ENCODE assay signal across 8 mouse cellular contexts in genomic region chr2:120729775-120730585, GRCm38 (mm10).
DNase-seq lines count a peak whose midpoint lies in the region; ATAC-seq and TF ChIP-seq lines count a peak whose summit lies in the region.

No protein-coding gene starts in this region.

- no peak for TF ChIP-seq EP300 in heart, adult 2 months (IDR thresholded peaks at IDR 0.05; ENCODE audit: insufficient read depth, low read depth, low read length)

- H3K27ac ChIP-seq in heart, adult 2 months, result no peak overlapping the region
- no peak overlapping the region for H3K27ac ChIP-seq in ES-E14 (ENCODE audit: insufficient read depth, low read depth, low read length, poor library complexity, severe bottlenecking)
- no peak overlapping the region for H3K27ac ChIP-seq in embryonic facial prominence, embryonic 11.5 days (replicated peaks; ENCODE audit: low read depth, low read length)
- no peak overlapping the region for H3K27ac ChIP-seq in hindbrain, embryonic 13.5 days
- no peak overlapping the region for H3K27ac ChIP-seq in macrophage
- H3K27ac ChIP-seq in stomach, embryonic 15.5 days, result no peak overlapping the region

- ATAC-seq in embryonic facial prominence, embryonic 11.5 days (replicated peaks; ENCODE audit: insufficient number of reproducible peaks, low FRiP score, low TSS enrichment, low read depth), result no peak
- no peak for ATAC-seq in hindbrain, embryonic 13.5 days (ENCODE audit: low FRiP score)
- ATAC-seq in stomach, embryonic 15.5 days (ENCODE audit: insufficient read depth, low FRiP score, low read depth), result no peak
- no peak for ATAC-seq in monocyte, adult 5-6 weeks (replicated peaks; ENCODE audit: insufficient number of reproducible peaks, low FRiP score, low TSS enrichment, poor library complexity, severe bottlenecking)

- TF ChIP-seq CTCF in heart, adult 2 months (IDR thresholded peaks at IDR 0.05), result no peak

- intact Hi-C loops in heart, adult 2 months (cut with DNase I), result loop anchor here (5.0 kb wide), 1 partner anchor 142 kb away; no protein-coding TSS in a partner anchor

- H3K9ac ChIP-seq in heart, adult 2 months (ENCODE audit: low read depth, low read length), result peak overlapping the region; percentile 34; the same call in 1 of the 2 replicates
- peak overlapping the region; percentile 65 for H3K9ac ChIP-seq in ES-E14 (ENCODE audit: insufficient read depth, low read depth, low read length, poor library complexity, severe bottlenecking)
- H3K9ac ChIP-seq in embryonic facial prominence, embryonic 11.5 days (replicated peaks; ENCODE audit: low read length), result peak overlapping the region; percentile 93
- peak overlapping the region; percentile 96 for H3K9ac ChIP-seq in hindbrain, embryonic 13.5 days
- peak overlapping the region; percentile 87 for H3K9ac ChIP-seq in stomach, embryonic 15.5 days

- in situ Hi-C loops in ES-E14 (cut with MboI; ENCODE audit: low sequenced_read_pairs in 2 of 2, unreplicated experiment in 2 of 2), result no loop called here

- no peak for TF ChIP-seq POLR2A in heart, adult 2 months (IDR thresholded peaks at IDR 0.05; ENCODE audit: insufficient read depth, low read depth, low read length)

- no peaks in the 10 kb centered on the region for H3K79me2 ChIP-seq in heart, adult 2 months (replicated peaks; ENCODE audit: control insufficient read depth, insufficient read depth, low read length)
- H3K79me2 ChIP-seq in macrophage (ENCODE audit: inconsistent target), result peaks cover 5% of the 10 kb centered on the region; the same call in 1 of the 2 replicates

- peaks cover 5% of the 10 kb centered on the region for H3K4me1 ChIP-seq in heart, adult 2 months (ENCODE audit: control insufficient read depth, insufficient read depth, low read length)
- H3K4me1 ChIP-seq in ES-E14 (ENCODE audit: control insufficient read depth in 2 of 2, insufficient read depth in 2 of 2, low read length in 2 of 2, poor library complexity in 1 of 2), result peaks cover 2 to 6% of the 10 kb centered on the region in 2 experiments; a peak in 2 of 4 replicates
- H3K4me1 ChIP-seq in embryonic facial prominence, embryonic 11.5 days (ENCODE audit: control insufficient read depth, insufficient read depth, low read length), result no peaks in the 10 kb centered on the region
- peaks cover 40% of the 10 kb centered on the region for H3K4me1 ChIP-seq in hindbrain, embryonic 13.5 days (replicated peaks)
- peaks cover 17% of the 10 kb centered on the region; the same call in 1 of the 2 replicates for H3K4me1 ChIP-seq in stomach, embryonic 15.5 days

- H3K36me3 ChIP-seq in heart, adult 2 months (ENCODE audit: control insufficient read depth, insufficient read depth, low read length), result peaks cover 10% of the 10 kb centered on the region
- peaks cover 21% of the 10 kb centered on the region for H3K36me3 ChIP-seq in ES-E14 (ENCODE audit: control insufficient read depth, insufficient read depth, low read length, poor library complexity, severe bottlenecking)
- H3K36me3 ChIP-seq in embryonic facial prominence, embryonic 11.5 days (replicated peaks; ENCODE audit: control insufficient read depth, insufficient read depth, low read depth, low read length), result no peaks in the 10 kb centered on the region
- peaks cover 35% of the 10 kb centered on the region for H3K36me3 ChIP-seq in hindbrain, embryonic 13.5 days
- peaks cover 37% of the 10 kb centered on the region; the same call in 1 of the 2 replicates for H3K36me3 ChIP-seq in macrophage (ENCODE audit: inconsistent target)
- H3K36me3 ChIP-seq in stomach, embryonic 15.5 days, result peaks cover 32% of the 10 kb centered on the region

- H3K4me3 ChIP-seq in heart, adult 2 months, result peak overlapping the region; percentile 75
- H3K4me3 ChIP-seq in ES-E14 (ENCODE audit: insufficient read depth in 1 of 2, low read depth in 1 of 2, low read length in 2 of 2, poor library complexity in 1 of 2, severe bottlenecking in 1 of 2), result peak overlapping the region; percentile 86 to 95
- peak overlapping the region; percentile 84 for H3K4me3 ChIP-seq in embryonic facial prominence, embryonic 11.5 days (ENCODE audit: low read depth, low read length)
- H3K4me3 ChIP-seq in hindbrain, embryonic 13.5 days, result peak overlapping the region; percentile 93
- peak overlapping the region; percentile 41 for H3K4me3 ChIP-seq in macrophage (ENCODE audit: inconsistent target)
- peak overlapping the region; percentile 75 for H3K4me3 ChIP-seq in stomach, embryonic 15.5 days (replicated peaks)

- 7% methylated on average over 23 of the region's 23 CpGs for WGBS in heart, adult 2 months
- 10% methylated on average over 23 of the region's 23 CpGs for WGBS in embryonic facial prominence, embryonic 11.5 days
- WGBS in hindbrain, embryonic 13.5 days, result 7% methylated on average over 23 of the region's 23 CpGs
- 39% methylated on average over 23 of the region's 23 CpGs for WGBS in macrophage (ENCODE audit: missing documents)
- WGBS in stomach, embryonic 15.5 days, result 8% methylated on average over 23 of the region's 23 CpGs

- H3K9me3 ChIP-seq in ES-E14 (ENCODE audit: control insufficient read depth, insufficient read depth, low read depth, low read length), result no peaks in the 10 kb centered on the region
- H3K9me3 ChIP-seq in embryonic facial prominence, embryonic 11.5 days (replicated peaks; ENCODE audit: control insufficient read depth, low read length), result no peaks in the 10 kb centered on the region
- no peaks in the 10 kb centered on the region for H3K9me3 ChIP-seq in hindbrain, embryonic 13.5 days
- no peaks in the 10 kb centered on the region for H3K9me3 ChIP-seq in stomach, embryonic 15.5 days

- H3K27me3 ChIP-seq in heart, adult 2 months (ENCODE audit: control insufficient read depth, insufficient read depth, low read length), result no peaks in the 10 kb centered on the region
- no peaks in the 10 kb centered on the region for H3K27me3 ChIP-seq in embryonic facial prominence, embryonic 11.5 days (ENCODE audit: control insufficient read depth, insufficient read depth, low read length)
- no peaks in the 10 kb centered on the region for H3K27me3 ChIP-seq in hindbrain, embryonic 13.5 days
- H3K27me3 ChIP-seq in stomach, embryonic 15.5 days (replicated peaks), result no peaks in the 10 kb centered on the region

- peak overlapping the region; percentile 91 for H3K4me2 ChIP-seq in embryonic facial prominence, embryonic 11.5 days (ENCODE audit: low read depth, low read length)
- peak overlapping the region; percentile 94 for H3K4me2 ChIP-seq in hindbrain, embryonic 13.5 days
- H3K4me2 ChIP-seq in stomach, embryonic 15.5 days, result peak overlapping the region; percentile 89

- DNase-seq in heart, adult 2 months, result peak in 1 of 2 experiments; percentile 35
- no peak for DNase-seq in heart, adult 9 months (ENCODE audit: low spot score in 2 of 2)
- no peak for DNase-seq in ES-E14 (ENCODE audit: low read depth, low spot score)
- peak; percentile 11 for DNase-seq in embryonic facial prominence, embryonic 11.5 days (ENCODE audit: low spot score)

TF ChIP-seq in ES-E14, 5 proteins besides CTCF, POLR2A, EP300 and RAD21:
- TF ChIP-seq CHD2 (IDR thresholded peaks at IDR 0.05; ENCODE audit: low read depth, low read length) (no peak), ZNF384 (IDR thresholded peaks at IDR 0.05; ENCODE audit: low read depth, low read length) (no peak), ZC3H11A (IDR thresholded peaks at IDR 0.05; ENCODE audit: borderline replicate concordance, low read depth, low read length) (no peak), HCFC1 (IDR thresholded peaks at IDR 0.05; ENCODE audit: borderline replicate concordance, insufficient read depth, low read length) (no peak), MAFK (IDR thresholded peaks at IDR 0.05; ENCODE audit: insufficient read depth, low read depth, low read length) (no peak)

Comparison
In these comparisons a context has a peak if more than half of its experiments do, and no peak if none do; other contexts are left out.
1. H3K4me3 ChIP-seq: peak in every context shown above with its lines; median percentile 93 in hindbrain, embryonic 13.5 days; 90 in ES-E14; 84 in embryonic facial prominence, embryonic 11.5 days; 75 in heart, adult 2 months; 75 in stomach, embryonic 15.5 days; 41 in macrophage.
2. H3K9ac ChIP-seq: peak in every context shown above with its lines; median percentile 96 in hindbrain, embryonic 13.5 days; 93 in embryonic facial prominence, embryonic 11.5 days; 87 in stomach, embryonic 15.5 days; 65 in ES-E14; 34 in heart, adult 2 months.